ENCODE assay signal across 17 mouse cellular contexts in genomic region chr1:132707301-132707700, GRCm38 (mm10). TPM values are rescaled to one million over a fixed set of nuclear protein-coding genes. Genes with fewer than 3 reads are reported as not detected.
DNase-seq lines count a peak whose midpoint lies in the region; ATAC-seq and TF ChIP-seq lines count a peak whose summit lies in the region.
"Had no signal": no experiment of that assay in that cellular context is flagged by ENCODE, and none has a peak within 500 bp of the region (broad histone marks: within the 10 kb centered on the region; RNA-seq: fewer than 3 reads in every experiment).

No protein-coding gene starts in this region.

- TF ChIP-seq POLR2A in cortical plate, adult 2 months (IDR thresholded peaks at IDR 0.05; ENCODE audit: extremely low read depth, insufficient read depth, low read length), result no peak

- H3K27me3 ChIP-seq in forebrain, embryonic 12.5 days, result no peaks in the 10 kb centered on the region
- H3K27me3 ChIP-seq in forebrain, embryonic 16.5 days (replicated peaks; ENCODE audit: control insufficient read depth, insufficient read depth, low read length), result no peaks in the 10 kb centered on the region
- no peaks in the 10 kb centered on the region for H3K27me3 ChIP-seq in hindbrain, embryonic 16.5 days (replicated peaks; ENCODE audit: control insufficient read depth, insufficient read depth, low read length)
- H3K27me3 ChIP-seq: embryonic facial prominence, embryonic 15.5 days had no signal

- WGBS in forebrain, embryonic 12.5 days, result 50% methylated on average over 8 of the region's 8 CpGs
- 46% methylated on average over 8 of the region's 8 CpGs for WGBS in forebrain, embryonic 16.5 days
- 31% methylated on average over 8 of the region's 8 CpGs for WGBS in hindbrain, embryonic 16.5 days

- H3K9ac ChIP-seq in forebrain, embryonic 12.5 days, result no peak overlapping the region
- H3K9ac ChIP-seq in forebrain, embryonic 16.5 days (replicated peaks; ENCODE audit: low read depth, low read length), result no peak overlapping the region
- no peak overlapping the region; the same call in 1 of the 2 replicates for H3K9ac ChIP-seq in hindbrain, embryonic 16.5 days (ENCODE audit: low read depth, low read length)
- H3K9ac ChIP-seq: embryonic facial prominence, embryonic 15.5 days; liver, embryonic 13.5 days had no signal

- no peak overlapping the region for H3K4me3 ChIP-seq in forebrain, embryonic 12.5 days (replicated peaks)
- no peak overlapping the region for H3K4me3 ChIP-seq in forebrain, embryonic 16.5 days (replicated peaks; ENCODE audit: low read length)
- 0 out of 2 replicates have a peak overlapping the region, but pooled peaks have one; percentile 13 for H3K4me3 ChIP-seq in left cerebral cortex, adult 2 months
- no peak overlapping the region for H3K4me3 ChIP-seq in cortical plate, adult 2 months (ENCODE audit: insufficient read depth, low read length)
- no peak overlapping the region for H3K4me3 ChIP-seq in hindbrain, embryonic 16.5 days (ENCODE audit: low read length)
- H3K4me3 ChIP-seq: embryonic facial prominence, embryonic 15.5 days; limb, embryonic 10.5 days; liver, embryonic 13.5 days; megakaryocyte, embryonic 14.5 days had no signal

- H3K36me3 ChIP-seq in forebrain, embryonic 12.5 days (replicated peaks), result no peaks in the 10 kb centered on the region
- no peaks in the 10 kb centered on the region for H3K36me3 ChIP-seq in forebrain, embryonic 16.5 days (ENCODE audit: control insufficient read depth, insufficient read depth)
- H3K36me3 ChIP-seq in hindbrain, embryonic 16.5 days (ENCODE audit: control insufficient read depth, insufficient read depth, low read length), result no peaks in the 10 kb centered on the region
- H3K36me3 ChIP-seq: embryonic facial prominence, embryonic 15.5 days; limb, embryonic 10.5 days; liver, embryonic 13.5 days had no signal

- no peak overlapping the region for H3K27ac ChIP-seq in forebrain, embryonic 12.5 days
- no peak overlapping the region for H3K27ac ChIP-seq in forebrain, embryonic 16.5 days (ENCODE audit: low read length)
- H3K27ac ChIP-seq in left cerebral cortex, adult 2 months, result peak overlapping the region; percentile 66
- peak overlapping the region; percentile 46; the same call in 1 of the 2 replicates for H3K27ac ChIP-seq in cortical plate, adult 2 months (ENCODE audit: insufficient read depth, low read length)
- no peak overlapping the region for H3K27ac ChIP-seq in hindbrain, embryonic 16.5 days (ENCODE audit: low read depth, low read length)
- H3K27ac ChIP-seq: embryonic facial prominence, embryonic 15.5 days; limb, embryonic 10.5 days; liver, embryonic 13.5 days had no signal

- peak; percentile 27; the same call in 1 of the 2 replicates for ATAC-seq in forebrain, embryonic 12.5 days (ENCODE audit: low FRiP score)
- no peak for ATAC-seq in forebrain, embryonic 16.5 days
- ATAC-seq in hindbrain, embryonic 16.5 days, result peak; percentile 29; the same call in 1 of the 2 replicates
- ATAC-seq: lung, postnatal 0 days had no signal

- peaks cover 46% of the 10 kb centered on the region for H3K4me1 ChIP-seq in forebrain, embryonic 12.5 days
- H3K4me1 ChIP-seq in forebrain, embryonic 16.5 days (replicated peaks; ENCODE audit: control insufficient read depth, insufficient read depth, low read length), result peaks cover 24% of the 10 kb centered on the region
- H3K4me1 ChIP-seq in cortical plate, adult 2 months (ENCODE audit: control insufficient read depth, insufficient read depth, low read length), result peaks cover 23% of the 10 kb centered on the region
- peaks cover 24% of the 10 kb centered on the region for H3K4me1 ChIP-seq in hindbrain, embryonic 16.5 days (ENCODE audit: control insufficient read depth, insufficient read depth, low read depth, low read length)
- H3K4me1 ChIP-seq: liver, embryonic 13.5 days; megakaryocyte, embryonic 14.5 days had no signal

- H3K9me3 ChIP-seq in forebrain, embryonic 12.5 days, result no peaks in the 10 kb centered on the region
- H3K9me3 ChIP-seq in forebrain, embryonic 16.5 days (ENCODE audit: control insufficient read depth, low read length), result no peaks in the 10 kb centered on the region
- no peaks in the 10 kb centered on the region for H3K9me3 ChIP-seq in hindbrain, embryonic 16.5 days (ENCODE audit: control insufficient read depth, low read length)
- H3K9me3 ChIP-seq: embryonic facial prominence, embryonic 15.5 days; limb, embryonic 10.5 days; liver, embryonic 13.5 days; megakaryocyte, embryonic 14.5 days had no signal

- H3K4me2 ChIP-seq in forebrain, embryonic 12.5 days, result no peak overlapping the region
- no peak overlapping the region for H3K4me2 ChIP-seq in forebrain, embryonic 16.5 days (ENCODE audit: low read length)
- 0 out of 2 replicates have a peak overlapping the region, but pooled peaks have one; percentile 10 for H3K4me2 ChIP-seq in hindbrain, embryonic 16.5 days (ENCODE audit: low read length)
- H3K4me2 ChIP-seq: embryonic facial prominence, embryonic 15.5 days; liver, embryonic 13.5 days had no signal

- no peak for TF ChIP-seq CTCF in left cerebral cortex, adult 2 months (IDR thresholded peaks at IDR 0.05)
- no peak for TF ChIP-seq CTCF in cortical plate, adult 2 months (IDR thresholded peaks at IDR 0.05; ENCODE audit: extremely low read depth, insufficient read depth, low read length)

- intact Hi-C loops in left cerebral cortex, adult 2 months (cut with DNase I), result loop anchor here (2.0 kb wide), 1 partner anchor 34 kb away; the partner anchor contains the start of gene Nfasc
- intact Hi-C loops in left cerebral cortex, postnatal 10 days (cut with DNase I), result no loop called here

- DNase-seq in left cerebral cortex, adult 2 months (ENCODE audit: extremely low spot score in 1 of 2, low spot score in 2 of 2), result no peak
- DNase-seq in left cerebral cortex, postnatal 10 days (ENCODE audit: extremely low spot score in 1 of 2, low spot score in 2 of 2), result no peak
- DNase-seq in thymus, adult 18-20 months, result no peak
- DNase-seq in frontal cortex, postnatal 25 days (ENCODE audit: low spot score in 2 of 2), result no peak
- DNase-seq: adrenal gland, postnatal 10 days; heart, postnatal 4 days; kidney, adult 18-20 months; liver, embryonic 13.5 days; thymus, adult 2 months had no signal

RNA-seq across cellular contexts. Expression of gene Nfasc, which starts 34.3 kb away (rescaled TPM):
- 31.9 and 35.5 TPM in 2 replicates for polyA plus RNA-seq in forebrain, embryonic 12.5 days (2016; fragmentation: Nextera tagmentation; extraction: Ambion mirVana)
- polyA plus RNA-seq in forebrain, embryonic 16.5 days (2015; fragmentation: Nextera tagmentation; extraction: Ambion mirVana), result 49.3 and 61.8 TPM in 2 replicates
- 100 to 1,000 TPM; 155 to 161 TPM for total RNA-seq in left cerebral cortex, adult 2 months (2021)
- total RNA-seq in left cerebral cortex, postnatal 10 days (2021), result 100 to 1,000 TPM; 125 to 134 TPM
- 96.2 and 109 TPM in 2 replicates for polyA plus RNA-seq in cortical plate, adult 2 months (2012; rRNA removed)
- 36.1 and 40.0 TPM in 2 replicates for polyA plus RNA-seq in hindbrain, embryonic 16.5 days (2015; fragmentation: Nextera tagmentation; extraction: Ambion mirVana)

Comparison
In these comparisons a context has a peak if more than half of its experiments do, and no peak if none do; other contexts are left out.
1. H3K27ac ChIP-seq: peak in left cerebral cortex, adult 2 months (single experiment) and cortical plate, adult 2 months (single experiment); none in forebrain, embryonic 12.5 days (single experiment), forebrain, embryonic 16.5 days (single experiment) and hindbrain, embryonic 16.5 days (single experiment).